Mouse (Mus musculus): Measurements from ENCODE around the gene Ppp2r2d.

DNA sequence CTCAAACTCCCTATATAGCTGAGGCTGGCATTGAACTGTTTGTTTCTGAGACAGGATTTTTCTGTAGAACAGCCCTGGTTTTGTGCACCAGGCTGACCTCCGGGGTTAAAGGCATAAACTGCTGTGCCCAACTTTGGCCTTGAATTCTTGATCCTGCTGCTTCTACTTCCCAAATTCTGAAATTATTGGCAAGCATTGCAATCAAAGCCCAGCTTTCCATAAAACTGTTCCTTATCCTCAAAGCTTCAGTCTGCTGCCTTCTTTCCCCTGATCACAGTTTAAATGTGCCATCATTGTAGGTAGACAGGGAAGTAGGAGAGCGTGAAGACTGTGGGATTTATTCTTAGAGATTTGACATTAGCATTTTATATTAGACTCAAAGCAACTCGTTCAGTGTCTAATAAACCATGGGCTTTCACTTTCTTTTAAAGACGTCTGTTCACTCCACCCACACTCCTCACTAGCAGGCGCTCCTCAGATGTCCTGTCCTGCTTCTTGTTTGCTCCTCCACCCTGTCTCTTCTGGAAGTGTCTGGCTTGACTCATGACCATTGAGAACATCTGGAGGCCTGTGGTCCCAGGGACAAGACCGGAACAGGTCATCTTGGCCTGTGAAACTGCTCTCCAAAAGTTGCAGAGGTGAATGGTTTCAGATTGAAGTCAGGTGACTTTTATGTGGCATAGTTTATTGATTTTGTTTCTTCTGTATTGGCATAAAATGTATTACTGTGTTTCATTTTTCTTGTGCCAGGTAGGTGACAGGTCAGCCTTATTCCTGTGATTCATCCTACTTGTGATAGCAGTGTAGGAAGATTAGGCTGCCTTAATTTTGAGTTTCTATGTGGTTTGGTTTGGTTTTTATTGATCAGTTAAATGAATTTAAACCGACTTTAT lies 2.4 kb downstream of the Ppp2r2d start:
- no peak for TF ChIP-seq CTCF (IDR thresholded peaks at IDR 0.05; ENCODE audit: low read depth)
- TF ChIP-seq EP300 (IDR thresholded peaks at IDR 0.05; ENCODE audit: low read depth): no peak

All from liver, postnatal 0 days (tissue).